Mouse (Mus musculus): ENCODE results near the gene Gtf2h3.
A peak's percentile ranks its signal among the peaks of the same experiment; 100 is the strongest.
"Not testable (repeated sequence)": the region's sequence is repeated elsewhere in the genome, so short reads cannot be mapped to it uniquely, and the experiment has no call there.

Gtf2h3 gene

DNA sequence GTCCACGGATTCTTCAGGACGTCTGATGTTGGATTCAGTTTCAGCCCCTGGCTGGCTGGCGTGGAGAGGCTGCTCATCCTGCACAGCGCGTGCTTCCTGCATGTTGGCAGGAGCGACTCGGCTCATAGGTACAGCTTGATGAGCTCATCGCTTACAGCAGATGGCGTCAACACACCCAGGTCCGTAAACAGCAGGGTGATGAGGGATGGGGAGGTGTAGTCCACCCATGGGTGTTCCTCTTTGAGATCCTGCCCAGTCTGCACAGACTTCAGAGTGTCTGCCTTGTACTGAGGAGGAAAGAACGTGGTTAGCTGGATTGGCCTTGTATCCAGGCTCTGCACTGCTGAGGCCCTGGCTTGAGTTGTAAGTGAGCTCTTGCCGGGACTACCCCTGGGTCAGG is 7.9 kb upstream of the Gtf2h3 start:
- DNase-seq (ENCODE audit: low spot score in 2 of 2): no peak

GRCm38 (mm10) chr5:124575467-124575866 is 3.5 kb upstream of the Gtf2h3 start:
- DNase-seq (ENCODE audit: low spot score in 2 of 2): no peak

GRCm38 (mm10) chr5:124582515-124582914 is 3.6 kb downstream of the Gtf2h3 start:
- DNase-seq (ENCODE audit: low spot score in 2 of 2): peak in 1 of 2 experiments; percentile 25

DNA sequence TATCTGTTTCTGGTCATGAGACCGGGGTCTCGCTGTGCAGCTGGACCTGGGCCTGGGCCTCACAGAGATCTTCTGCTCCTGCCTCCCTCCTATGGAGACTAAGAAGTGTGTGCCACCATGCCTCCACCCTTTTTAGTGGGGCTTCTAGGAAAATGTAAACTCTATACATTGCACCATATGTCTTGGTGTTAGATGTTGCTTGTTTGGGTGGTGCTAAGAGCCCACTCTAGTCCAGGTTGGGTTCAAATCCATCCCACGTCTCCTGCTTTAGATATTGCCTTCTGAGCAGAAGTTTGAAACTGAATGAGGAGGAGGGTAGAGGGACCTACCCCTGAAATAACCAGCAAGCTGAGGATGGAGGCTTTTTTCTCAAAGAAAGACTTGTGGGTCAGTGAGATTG is 13.8 kb downstream of the Gtf2h3 start:
- no peak for DNase-seq (ENCODE audit: low spot score in 2 of 2)

GRCm38 (mm10) chr5:124598224-124599174 is 19.6 kb downstream of the Gtf2h3 start:
- DNase-seq (ENCODE audit: low spot score in 2 of 2): peak; percentile 95 to 98

DNA sequence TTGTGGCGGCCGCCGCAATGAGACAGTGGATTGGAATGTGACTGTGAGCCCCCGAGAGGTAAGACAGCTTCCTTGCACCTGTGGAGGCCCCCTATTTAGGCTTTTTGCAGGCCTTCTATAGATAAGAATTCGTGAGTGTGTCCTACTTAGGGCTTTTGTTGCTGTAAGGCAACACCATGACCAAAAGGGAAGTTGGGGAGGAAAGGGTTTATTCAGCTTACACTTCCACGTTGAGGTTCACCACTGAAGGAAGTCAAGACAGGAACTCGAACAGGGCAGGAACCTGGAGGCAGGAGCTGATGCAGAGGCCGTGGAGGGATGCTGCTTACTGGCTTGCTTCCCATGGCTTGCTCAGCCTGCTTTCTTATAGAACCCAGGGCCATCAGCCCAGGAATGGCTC is 20.8 kb downstream of the Gtf2h3 start:
- not testable (repeated sequence) for DNase-seq (ENCODE audit: low spot score in 2 of 2)

DNA sequence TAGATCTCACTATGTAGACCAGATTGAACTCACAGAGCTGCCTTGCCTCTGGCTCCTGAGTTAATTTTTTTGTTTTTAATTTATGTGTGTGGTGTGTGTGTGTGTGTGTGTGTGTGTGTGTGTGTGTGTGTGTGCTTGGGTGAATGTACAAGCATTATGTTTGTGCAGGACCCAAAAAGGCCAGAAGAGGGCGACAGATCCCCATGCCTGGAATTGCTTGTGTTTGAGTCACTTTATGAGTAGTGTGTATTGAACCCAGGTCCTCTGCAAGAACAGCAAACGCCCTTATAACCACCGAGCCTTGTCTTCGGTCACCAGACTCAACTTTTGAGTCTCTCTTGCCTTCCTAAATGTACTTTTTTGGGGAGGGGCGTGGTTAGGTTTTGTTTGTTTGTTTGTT is 23.4 kb downstream of the Gtf2h3 start:
- no peak for DNase-seq (ENCODE audit: low spot score in 2 of 2)

DNA sequence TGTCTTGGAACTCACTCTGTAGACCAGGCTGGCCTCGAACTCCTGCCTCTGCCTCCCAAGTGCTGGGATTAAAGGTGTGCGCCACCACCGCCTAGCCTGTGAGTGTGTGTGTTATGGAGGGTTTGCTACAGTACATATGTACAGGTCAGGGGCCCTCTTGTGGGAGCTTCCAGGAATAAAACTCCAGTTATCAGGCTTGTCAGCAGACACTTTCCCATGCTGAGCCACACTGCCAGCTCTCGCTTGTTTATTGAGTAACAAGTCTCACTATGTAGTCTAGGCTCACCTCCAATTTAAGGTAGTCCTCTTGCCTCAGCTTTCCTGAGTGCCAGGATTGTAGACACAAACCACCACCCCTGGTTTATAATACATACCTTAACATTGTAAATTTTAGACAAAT is 25.4 kb downstream of the Gtf2h3 start:
- DNase-seq (ENCODE audit: low spot score in 2 of 2): peak in 1 of 2 experiments; percentile 27

GRCm38 (mm10) chr5:124605041-124605622 is 26.2 kb downstream of the Gtf2h3 start:
- no peak for DNase-seq (ENCODE audit: low spot score in 2 of 2)

DNA sequence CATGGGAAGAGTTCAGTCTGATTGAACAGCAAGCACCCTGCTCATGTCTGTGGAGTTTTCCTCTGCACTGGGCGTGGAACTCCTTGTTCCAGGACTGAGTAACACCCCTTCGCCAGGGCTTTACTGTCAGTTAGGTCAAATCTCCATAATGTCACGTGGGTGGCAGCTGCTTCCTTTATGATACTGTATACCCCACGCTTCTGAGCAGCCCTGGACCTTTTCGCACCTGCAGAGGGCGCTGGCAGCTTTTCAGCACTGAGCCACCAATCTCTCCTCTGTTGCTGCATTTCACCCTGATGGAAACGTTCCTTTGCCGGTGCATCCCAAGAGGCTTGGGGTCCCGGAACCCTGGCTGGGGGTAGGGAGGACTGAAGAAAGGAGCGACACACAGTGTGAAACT is 32.0 kb downstream of the Gtf2h3 start:
- no peak for DNase-seq (ENCODE audit: low spot score in 2 of 2)

GRCm38 (mm10) chr5:124614709-124615108 is 35.8 kb downstream of the Gtf2h3 start:
- DNase-seq (ENCODE audit: low spot score in 2 of 2): peak; percentile 17 to 56

GRCm38 (mm10) chr5:124618711-124619110 is 39.8 kb downstream of the Gtf2h3 start:
- no peak for DNase-seq (ENCODE audit: low spot score in 2 of 2)

DNA sequence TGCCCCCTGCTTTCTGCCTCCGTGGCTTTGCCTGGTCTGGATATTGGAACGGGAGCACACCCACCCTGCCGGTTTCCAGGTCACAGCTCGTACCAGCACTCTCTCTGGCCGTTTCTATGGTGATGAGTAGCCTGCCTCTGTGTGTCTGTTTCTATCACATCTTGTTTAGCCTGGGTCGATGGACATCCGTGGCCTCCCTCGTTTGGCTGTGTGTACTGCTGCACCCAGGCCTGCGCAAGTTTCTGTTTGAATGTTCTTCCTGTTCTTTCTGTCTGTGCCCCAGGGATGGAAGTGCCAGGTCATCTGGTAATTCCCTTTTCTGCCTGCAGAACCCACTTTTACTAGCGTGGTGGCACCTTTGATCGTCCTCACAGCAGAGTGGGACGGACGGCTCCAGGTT is 42.4 kb downstream of the Gtf2h3 start:
- peak in 1 of 2 experiments; percentile 19 for DNase-seq (ENCODE audit: low spot score in 2 of 2)

GRCm38 (mm10) chr5:124622890-124623289 is 44.0 kb downstream of the Gtf2h3 start:
- DNase-seq (ENCODE audit: low spot score in 2 of 2): no peak

DNA sequence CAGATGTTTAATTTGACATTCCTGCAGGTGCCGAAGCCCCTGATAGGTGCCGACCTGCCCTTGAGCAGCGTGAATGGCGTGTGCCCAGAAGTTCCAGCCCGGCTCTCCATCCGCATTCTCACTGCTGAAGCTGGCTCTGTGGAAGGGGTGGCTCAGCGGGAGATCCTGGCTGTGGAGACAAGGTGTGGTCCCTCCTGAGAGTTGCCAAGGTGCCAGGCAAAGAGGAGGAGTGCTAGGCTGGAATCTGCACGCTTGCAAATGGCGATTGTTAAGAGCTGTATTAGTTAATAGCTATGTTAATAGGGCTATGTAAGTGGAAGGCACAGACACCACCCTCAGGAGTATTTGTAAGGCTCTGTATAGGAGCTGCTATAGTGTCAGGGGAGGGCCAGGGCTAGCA is 45.4 kb downstream of the Gtf2h3 start:
- DNase-seq (ENCODE audit: low spot score in 2 of 2): no peak

- peak; percentile 94 to 95 for DNase-seq (ENCODE audit: low spot score in 2 of 2)
These were observed 49.8 kb downstream of the Gtf2h3 start, which contains the start of gene Atp6v0a2 for GRCm38 (mm10) chr5:124628448-124629363. TSS of gene Atp6v0a2 (plus strand) at chr5:124628576.

GRCm38 (mm10) chr5:124629641-124630040 is 50.7 kb downstream of the Gtf2h3 start:
- no peak for DNase-seq (ENCODE audit: low spot score in 2 of 2)

GRCm38 (mm10) chr5:124631685-124632084 is 52.7 kb downstream of the Gtf2h3 start:
- no peak for DNase-seq (ENCODE audit: low spot score in 2 of 2)

DNA sequence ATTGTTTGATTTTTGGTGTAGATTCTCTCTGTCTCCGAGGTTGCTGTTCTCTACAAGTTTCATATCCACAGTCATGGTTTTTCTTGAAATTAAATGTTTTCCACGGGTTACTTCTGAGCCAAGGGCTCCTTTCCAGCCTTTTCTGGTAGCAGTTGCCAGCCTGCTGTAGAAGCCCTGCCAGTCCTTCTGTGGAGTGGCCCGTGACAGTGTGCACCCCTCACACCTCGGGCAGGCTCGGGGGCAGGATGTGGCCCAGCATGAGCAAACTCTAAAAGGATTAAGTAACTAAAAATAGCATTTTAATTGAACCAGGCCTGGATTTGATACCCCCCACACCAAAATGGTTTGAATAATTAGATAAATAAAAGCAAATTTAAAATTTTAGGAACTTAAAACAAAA is 53.5 kb downstream of the Gtf2h3 start:
- no peak for DNase-seq (ENCODE audit: low spot score in 2 of 2)

GRCm38 (mm10) chr5:124633425-124633824 is 54.5 kb downstream of the Gtf2h3 start:
- DNase-seq (ENCODE audit: low spot score in 2 of 2): no peak

- not testable (repeated sequence) for DNase-seq (ENCODE audit: low spot score in 2 of 2)
These were observed 56.1 kb downstream of the Gtf2h3 start for GRCm38 (mm10) chr5:124635068-124635467.

GRCm38 (mm10) chr5:124636139-124636538 is 57.2 kb downstream of the Gtf2h3 start:
- DNase-seq (ENCODE audit: low spot score in 2 of 2): no peak
